Mouse (Mus musculus) inflammation-experienced regulatory T-cells (primary cell): Measurements from ENCODE around the gene Gm28308. TPM values are rescaled to one million over a fixed set of nuclear protein-coding genes. Genes with fewer than 3 reads are reported as not detected.

Experiments
- polyA plus RNA-seq, 2 experiments: library from polyadenylated mRNA; unstranded; fragments of 100-300 nt; shearing (Covaris generic); gene quantifications; one replicate each; pipeline ENCODE4 v1.2.1; 2017

Gm28308 gene
- polyA plus RNA-seq, 2 experiments from 2014 or later, result not detected

Other genes with a start within 250 kb of the Gm28308 start
- gene Skap2, start 200.8 kb downstream of the Gm28308 start, polyA plus RNA-seq, result 10 to 100 TPM; 24.9 to 25.9 TPM
- not detected for gene Hoxa1, start 55.0 kb downstream of the Gm28308 start, polyA plus RNA-seq
- under 1 TPM in 1 of 2 experiments, not detected in 1; 0.37 TPM for gene Hoxa2, start 48.5 kb downstream of the Gm28308 start, polyA plus RNA-seq
- gene 5730596B20Rik, start 35.8 kb downstream of the Gm28308 start, polyA plus RNA-seq, result under 1 TPM; 0.13 to 0.47 TPM
- not detected for gene Hoxa4, start 21.6 kb downstream of the Gm28308 start, polyA plus RNA-seq
- gene Hoxa5, start 8.8 kb downstream of the Gm28308 start, polyA plus RNA-seq, result under 1 TPM in 1 of 2 experiments, not detected in 1; 0.39 TPM
- gene Hoxa6, start 4.6 kb downstream of the Gm28308 start, polyA plus RNA-seq, result under 1 TPM in 1 of 2 experiments, not detected in 1; 0.98 TPM
- gene Hoxa3, start within 50 bp of the Gm28308 start, polyA plus RNA-seq, result under 1 TPM; 0.37 to 0.77 TPM
- gene Hoxa7, start 8.5 kb upstream of the Gm28308 start, polyA plus RNA-seq, result 1 to 10 TPM; 1.5 to 4.1 TPM
- 1 to 10 TPM in 1 of 2 experiments, under 1 TPM in 1; 0.51 to 4.0 TPM for gene Hoxa9, start 17.8 kb upstream of the Gm28308 start, polyA plus RNA-seq
- under 1 TPM; 0.22 to 0.30 TPM for gene Hoxa10, start 27.5 kb upstream of the Gm28308 start, polyA plus RNA-seq
- not detected for gene Hoxa11, start 32.5 kb upstream of the Gm28308 start, polyA plus RNA-seq
- gene Hoxa13, start 47.5 kb upstream of the Gm28308 start, polyA plus RNA-seq, result not detected
- under 1 TPM in 1 of 2 experiments, not detected in 1; 0.65 TPM for gene Evx1, start 100.2 kb upstream of the Gm28308 start, polyA plus RNA-seq